Mouse (Mus musculus): ENCODE measurements at regions not wholly inside any gene's neighbourhood (a gene's known extent, or its start where the extent isn't known, plus 50 kb on each side); places are given as distances from the start of the nearest gene placed in this dataset.

DNA sequence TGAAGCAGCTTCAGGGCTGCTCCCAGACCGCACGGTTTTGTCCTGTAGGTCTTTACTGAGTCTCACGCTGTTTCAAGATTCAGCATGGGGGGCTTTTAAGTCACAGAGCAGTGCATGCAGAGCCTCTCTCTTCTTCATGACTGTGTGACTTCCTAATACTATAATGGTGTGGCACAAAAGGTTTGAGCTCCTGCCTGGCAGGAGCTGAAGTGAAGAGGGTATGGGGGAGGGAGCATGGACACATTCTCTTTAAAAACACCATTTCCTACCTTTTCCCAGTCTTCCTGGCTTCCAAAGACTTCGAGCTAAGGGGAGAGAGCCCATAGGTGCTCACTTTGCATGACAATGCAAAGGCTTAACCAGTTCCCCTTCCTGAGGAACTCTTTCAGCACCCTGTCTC lies 934.9 kb upstream of the Gm5150 start:
- DNase-seq (ENCODE audit: low spot score): no peak

DNA sequence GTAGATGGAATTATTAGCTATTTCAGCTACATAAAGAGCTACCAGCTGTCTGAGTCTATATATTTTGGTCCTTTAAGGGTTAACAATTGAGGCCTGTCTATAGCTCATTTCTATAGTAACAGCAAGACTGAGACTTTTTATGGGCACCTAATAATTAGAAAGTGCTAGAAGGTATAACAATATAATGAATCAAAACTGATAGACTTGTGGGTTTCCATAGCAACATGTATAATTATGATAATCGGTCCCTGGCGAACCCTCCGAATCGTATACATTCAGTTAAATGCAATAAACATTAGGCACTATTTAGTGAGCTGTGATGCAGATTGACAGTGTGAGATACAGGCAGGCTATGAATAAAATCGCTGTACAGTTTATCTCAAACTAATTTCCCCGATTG lies 933.3 kb upstream of the Gm5150 start:
- no peak for DNase-seq (ENCODE audit: low spot score)

DNA sequence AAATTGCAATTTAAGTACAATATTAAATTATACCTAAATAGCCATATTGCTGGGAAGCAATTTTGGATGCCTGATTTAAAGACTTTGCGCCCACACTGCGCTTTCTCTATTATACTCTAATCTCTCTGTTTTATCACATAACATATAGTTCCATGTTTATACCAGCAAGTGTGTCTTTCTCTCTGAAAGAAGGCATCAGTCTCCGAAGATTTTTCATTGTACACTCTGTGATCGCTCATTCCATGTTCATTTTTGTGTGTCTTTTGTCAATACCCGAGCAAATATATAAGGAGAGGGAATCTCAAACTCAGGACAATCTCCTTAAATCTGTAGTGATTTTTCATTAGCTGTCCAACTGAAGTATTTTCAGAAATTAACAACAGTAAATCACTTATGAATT lies 932.9 kb upstream of the Gm5150 start:
- DNase-seq (ENCODE audit: low spot score): no peak

DNA sequence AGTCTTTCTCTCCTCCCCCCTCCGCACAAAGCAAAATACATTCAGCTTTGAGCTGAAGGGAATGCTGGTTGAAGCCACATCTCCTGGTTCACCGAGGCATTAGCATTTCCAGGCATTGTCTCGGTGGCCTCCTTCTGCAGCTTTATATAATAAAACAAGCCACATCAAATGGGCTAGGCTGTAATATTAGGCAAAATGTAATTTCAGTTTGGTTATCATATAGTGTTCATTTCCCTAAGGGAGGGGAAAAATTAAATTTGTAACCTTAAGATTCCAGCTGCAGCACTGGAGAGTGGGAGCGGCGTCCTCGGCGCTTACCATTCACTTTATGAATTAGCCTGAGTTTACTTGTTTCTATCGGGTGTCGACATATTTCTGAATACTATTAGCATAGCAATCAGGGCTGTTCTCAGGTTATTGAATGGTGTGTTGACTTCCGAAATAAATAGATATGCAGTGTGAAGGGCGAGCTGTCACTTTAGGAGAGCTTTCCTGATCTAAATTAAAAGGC lies 932.3 kb upstream of the Gm5150 start:
- no peak for DNase-seq (ENCODE audit: low spot score)

DNA sequence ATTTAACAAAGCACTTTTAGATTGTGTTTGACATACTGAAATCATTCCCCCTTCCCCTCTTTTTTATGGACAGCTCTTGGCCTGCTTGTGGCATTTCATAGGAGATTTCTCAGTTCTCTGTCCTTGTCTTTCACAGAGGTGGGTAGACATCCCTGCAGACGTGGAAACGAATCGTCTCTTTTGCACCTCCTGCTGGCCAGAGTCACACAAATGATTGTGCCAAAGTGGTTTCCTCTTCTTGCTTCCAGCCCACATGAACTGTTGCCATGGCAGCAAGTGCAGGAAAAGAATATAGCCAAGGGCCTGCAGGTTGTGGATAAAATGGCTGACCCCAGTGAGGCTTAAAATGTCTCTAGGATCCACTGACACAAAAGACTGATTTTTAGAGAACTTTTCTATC lies 924.1 kb upstream of the Gm5150 start:
- no peak for DNase-seq (ENCODE audit: low spot score)

DNA sequence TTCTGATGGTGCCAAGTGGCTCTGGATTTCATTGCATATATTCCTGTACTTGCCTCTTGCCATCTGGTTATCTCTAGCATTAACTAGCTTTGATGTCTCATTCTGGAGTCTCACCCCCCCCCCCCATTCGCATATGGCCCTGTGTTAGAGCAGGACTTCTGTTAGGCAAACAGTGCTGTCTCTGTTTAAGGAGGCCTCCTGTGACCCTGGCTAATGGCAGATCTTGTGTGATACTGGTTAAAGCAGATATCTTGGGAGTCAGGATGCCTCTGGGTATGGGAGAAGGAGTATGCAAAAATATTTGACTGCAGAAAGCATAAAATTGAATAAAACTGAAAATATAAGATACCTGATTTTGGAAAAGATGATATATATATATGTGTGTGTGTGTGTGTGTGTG lies 923.6 kb upstream of the Gm5150 start:
- no peak for DNase-seq (ENCODE audit: low spot score)

DNA sequence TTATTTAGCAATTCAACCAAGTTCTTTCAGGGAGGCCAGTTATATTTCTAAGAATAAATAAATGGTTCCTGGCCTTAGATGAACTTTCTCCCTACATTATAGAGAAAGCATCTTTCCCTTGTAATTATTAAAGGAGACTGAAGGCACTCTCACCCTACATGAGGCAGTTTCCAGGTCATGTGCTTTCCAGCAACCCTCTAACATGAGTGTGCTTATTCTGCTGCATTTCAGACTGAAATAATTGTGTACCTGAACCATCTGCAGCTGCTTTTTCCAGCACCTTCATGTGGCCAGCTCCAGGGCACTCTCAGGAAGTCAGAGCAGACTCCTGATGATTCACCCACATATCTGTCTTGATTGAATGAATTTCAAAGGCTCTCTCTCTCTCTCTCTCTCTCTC lies 917.8 kb upstream of the Gm5150 start:
- DNase-seq (ENCODE audit: low spot score): no peak

DNA sequence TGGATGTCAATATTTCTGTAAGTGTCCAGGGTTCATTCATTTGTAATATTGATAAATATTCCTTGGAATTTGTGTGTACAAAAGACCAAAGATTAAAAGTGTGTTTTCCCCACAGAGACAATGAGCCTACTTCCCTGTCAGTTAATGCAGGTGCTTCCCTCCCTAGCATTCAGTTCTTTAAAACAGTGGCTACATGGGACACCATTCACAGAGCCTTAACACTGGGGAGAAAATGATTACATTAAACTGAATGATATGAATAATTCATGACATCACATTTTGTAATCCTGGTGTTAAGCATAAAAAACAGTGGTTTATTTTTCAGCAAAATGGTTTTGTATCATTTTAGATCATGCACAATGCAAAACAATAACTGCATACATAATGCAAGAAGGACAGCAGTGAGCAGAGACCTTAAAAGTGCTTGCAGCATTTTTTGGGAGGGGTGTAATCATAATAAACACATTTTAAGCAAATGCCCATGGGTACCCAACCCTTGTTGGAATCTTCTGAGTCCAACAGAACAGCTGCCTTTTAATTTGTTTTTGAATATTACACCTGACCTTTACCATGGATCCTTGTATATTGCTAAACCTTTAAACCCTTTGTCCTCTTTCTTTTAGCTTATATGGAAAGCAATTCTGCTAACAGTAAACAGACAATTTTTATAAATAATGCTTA lies 917.1 kb upstream of the Gm5150 start:
- DNase-seq (ENCODE audit: low spot score): no peak

DNA sequence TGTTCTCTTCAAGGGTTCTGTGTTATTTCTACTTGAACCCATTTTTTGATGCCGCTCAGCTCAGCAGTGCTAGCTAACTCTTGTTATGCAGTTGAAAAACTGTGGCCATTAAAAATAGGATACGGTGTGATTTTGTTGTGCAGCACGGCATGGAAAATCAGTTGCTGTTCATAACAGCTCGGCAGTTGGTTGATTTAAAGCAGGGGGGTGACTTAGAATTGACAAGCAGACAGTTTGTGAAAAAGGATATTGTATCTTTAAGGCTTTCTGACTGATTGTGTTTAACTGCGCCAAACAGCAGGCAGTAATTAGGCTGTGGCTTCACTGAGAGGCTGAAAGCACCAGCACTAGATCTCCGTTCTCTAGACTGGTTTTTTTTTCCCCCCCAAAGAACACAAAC lies 915.1 kb upstream of the Gm5150 start:
- no peak for DNase-seq (ENCODE audit: low spot score)

DNA sequence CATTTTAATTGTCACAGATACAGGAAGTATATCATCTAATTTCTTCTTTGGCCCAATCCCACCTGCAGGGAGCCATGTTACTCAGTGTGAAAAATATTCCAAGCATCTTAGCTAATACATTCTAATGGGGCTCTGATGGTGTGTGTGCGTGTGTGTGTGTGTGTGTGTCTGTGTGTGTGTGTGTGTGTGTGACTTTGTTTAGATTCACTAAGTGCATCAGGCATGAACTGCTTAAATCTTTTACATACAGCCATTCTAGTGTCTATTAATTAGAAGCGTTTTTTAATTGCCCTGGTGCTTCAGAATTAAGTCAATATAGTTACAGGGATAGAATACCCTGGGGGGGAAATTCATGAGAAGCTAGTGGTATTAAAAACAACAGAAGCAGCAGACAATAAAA lies 912.1 kb upstream of the Gm5150 start:
- no peak for DNase-seq (ENCODE audit: low spot score)

DNA sequence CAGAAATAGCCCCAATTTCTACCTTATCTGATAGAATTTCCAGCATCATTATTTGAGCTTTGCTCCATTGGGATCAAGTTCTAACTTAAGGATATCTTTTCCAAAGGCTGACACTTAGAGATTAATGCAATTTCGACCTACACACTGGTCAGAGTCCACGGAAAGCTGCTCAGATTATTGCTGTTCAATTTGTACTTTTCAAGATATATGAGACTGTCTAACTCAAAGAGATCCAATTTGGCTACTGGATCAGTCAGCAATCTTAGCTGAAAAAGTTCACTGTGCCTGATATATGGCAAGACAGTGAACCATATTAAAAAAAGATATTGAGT lies 909.8 kb upstream of the Gm5150 start:
- DNase-seq (ENCODE audit: low spot score): no peak

DNA sequence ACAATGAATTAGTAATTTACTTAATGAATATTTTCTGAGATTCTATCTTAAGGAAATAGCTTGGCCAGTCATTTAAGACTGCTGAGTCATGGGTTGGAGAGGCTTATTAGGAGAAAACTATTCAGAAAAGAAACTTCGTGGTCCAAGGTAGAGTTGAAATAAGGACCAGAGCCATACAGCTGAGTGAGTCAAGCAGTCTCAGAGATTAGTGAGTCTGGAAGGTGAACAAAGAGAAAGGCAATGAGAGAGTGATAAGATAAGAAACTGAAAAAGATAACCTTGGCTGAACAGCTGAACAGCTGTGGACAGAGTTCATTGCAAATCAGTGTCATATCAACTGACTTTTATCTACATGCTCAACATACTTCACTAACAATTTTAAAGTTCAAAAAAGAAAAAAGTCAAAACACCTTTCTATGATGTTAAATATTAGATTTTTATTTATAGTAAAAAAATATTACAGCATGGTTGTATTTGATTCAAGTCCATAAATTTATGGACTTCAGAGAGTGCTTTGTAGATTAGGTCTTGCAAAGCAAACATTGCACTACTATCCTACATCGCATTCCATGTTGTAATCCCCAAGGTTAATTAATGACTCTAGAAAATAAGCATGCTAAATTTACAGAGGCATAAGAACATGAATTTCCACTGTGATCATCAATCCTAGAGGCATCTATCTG lies 909.3 kb upstream of the Gm5150 start:
- DNase-seq (ENCODE audit: low spot score): no peak

DNA sequence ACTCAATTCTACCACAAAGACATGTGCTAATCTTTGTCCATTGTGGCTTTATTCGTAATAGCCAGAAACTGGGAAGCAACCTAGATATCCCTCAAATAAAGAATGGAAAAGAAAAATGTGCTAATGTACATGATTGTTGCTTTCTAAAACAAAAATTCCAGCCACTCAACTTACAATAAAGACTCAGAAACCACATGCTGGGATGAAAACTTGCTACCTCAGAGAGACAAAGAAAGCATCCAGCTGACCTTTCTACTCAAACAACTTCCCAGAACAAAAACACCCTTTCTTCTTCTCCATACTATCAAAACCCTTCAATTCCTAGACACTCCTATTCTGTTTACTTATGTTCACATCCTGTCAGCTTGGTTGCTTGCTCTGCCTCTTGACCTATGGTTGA lies 881.9 kb upstream of the Gm5150 start:
- DNase-seq (ENCODE audit: low spot score): no peak

DNA sequence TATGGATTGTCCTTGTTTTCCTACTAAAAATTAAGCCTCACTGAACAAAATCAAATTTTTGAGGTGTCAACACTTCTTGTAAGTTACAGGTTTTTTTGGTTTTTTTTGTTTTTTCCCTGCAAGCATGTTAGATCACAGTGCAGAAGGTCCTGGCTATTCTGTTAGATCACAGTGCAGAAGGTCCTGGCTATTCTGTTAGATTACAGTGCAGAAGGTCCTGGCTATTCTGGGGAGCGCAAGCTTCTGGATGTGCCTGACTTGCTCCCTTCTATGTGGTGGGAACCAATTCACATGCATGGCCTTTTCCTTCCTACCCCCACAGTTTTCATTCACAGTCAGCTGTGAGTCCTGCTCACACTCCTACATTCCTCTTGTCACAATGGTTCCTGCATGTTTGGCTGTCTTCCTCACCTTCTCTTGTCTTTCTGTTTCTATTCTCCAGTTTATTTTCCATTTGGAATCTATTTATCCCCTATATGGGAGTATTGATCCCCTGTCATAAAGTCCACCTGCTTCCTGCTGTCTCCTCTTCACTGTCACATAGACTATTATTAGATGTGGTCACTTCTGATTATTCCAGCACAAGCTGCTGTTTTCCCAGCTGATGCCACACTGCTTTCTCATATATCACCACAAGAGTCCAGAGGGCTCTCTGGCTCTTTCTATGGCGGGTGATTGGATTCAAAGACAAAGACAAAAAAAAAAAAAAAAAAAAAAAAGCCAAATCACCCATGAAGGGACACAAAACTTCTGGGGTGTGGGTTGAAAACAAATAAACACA lies 866.3 kb upstream of the Gm5150 start:
- no peak for DNase-seq (ENCODE audit: low spot score)

DNA sequence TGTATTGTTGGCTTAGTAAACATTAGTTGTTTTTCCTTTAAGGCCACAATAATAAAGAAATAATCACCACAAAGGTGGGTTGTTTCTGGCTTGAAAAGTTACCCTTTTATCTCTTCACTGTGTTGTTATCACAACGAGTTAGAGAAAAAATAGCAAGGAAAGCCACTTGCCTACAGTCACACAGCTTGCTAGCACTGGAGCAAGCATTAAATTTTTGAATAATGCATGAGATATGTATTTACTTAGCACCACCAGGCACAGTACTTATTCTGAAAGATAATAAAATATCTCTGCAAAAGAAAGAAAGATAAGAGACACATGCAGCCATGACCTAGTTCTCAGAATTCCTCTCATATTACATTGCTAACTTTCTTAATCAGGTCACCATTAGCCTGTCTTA lies 853.8 kb upstream of the Gm5150 start:
- no peak for DNase-seq (ENCODE audit: low spot score)

DNA sequence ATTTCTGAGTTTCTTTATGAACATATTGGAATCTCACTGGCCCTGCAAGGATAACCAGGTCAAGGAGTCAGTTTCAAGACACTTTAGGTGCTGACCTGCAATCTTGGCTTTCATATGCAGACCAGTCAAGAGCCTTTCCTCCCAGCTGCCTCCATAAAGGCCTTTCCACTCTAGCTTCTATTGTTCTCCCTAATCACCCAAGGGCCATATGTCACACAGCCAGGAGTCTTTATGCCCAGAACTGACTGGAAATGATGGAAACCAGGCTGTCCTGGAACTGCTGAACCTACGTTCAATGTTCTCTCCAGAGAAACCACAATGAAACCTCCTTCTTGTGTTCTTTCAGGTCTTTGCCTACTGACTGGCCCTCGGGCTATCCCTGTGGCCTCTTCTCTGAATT lies 852.7 kb upstream of the Gm5150 start:
- DNase-seq (ENCODE audit: low spot score): no peak

DNA sequence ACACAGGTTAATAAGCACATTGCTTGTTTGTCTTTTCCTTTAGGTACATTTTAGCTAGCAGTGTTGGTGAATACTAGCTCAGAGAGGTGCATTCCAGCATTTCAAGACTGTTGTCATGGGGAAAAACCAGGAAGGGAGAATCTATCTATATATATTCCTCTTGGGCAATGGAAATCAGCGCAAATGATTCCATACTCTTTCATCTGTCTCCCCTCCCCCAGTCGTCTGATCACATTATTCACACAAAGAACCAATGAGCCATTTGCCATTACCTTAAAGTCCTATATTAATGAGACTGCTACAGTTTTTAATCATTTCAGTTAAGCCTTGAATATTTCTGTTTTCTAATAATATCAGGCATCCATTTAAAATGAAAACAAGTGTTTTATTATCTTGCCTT lies 849.0 kb upstream of the Gm5150 start:
- DNase-seq (ENCODE audit: low spot score): no peak

DNA sequence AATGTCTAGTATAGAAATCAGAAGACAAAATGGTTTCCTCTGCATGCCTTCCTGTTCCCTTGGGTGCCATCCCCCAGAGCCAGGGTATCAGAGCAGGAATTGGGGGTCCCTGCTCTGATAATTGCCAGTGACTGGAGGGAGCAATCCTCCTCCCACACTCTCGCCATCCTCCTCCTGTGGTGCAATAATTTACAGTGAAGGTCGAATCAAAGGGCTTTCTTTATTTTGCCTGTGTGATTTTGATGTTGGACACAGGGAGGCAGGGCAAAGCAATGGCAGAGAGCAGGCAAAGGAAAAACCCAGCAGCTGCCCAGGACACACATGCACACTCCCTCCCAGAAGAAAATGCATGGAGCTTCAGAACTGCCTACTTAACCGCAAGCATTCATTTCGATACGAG lies 847.8 kb upstream of the Gm5150 start:
- DNase-seq (ENCODE audit: low spot score): no peak

DNA sequence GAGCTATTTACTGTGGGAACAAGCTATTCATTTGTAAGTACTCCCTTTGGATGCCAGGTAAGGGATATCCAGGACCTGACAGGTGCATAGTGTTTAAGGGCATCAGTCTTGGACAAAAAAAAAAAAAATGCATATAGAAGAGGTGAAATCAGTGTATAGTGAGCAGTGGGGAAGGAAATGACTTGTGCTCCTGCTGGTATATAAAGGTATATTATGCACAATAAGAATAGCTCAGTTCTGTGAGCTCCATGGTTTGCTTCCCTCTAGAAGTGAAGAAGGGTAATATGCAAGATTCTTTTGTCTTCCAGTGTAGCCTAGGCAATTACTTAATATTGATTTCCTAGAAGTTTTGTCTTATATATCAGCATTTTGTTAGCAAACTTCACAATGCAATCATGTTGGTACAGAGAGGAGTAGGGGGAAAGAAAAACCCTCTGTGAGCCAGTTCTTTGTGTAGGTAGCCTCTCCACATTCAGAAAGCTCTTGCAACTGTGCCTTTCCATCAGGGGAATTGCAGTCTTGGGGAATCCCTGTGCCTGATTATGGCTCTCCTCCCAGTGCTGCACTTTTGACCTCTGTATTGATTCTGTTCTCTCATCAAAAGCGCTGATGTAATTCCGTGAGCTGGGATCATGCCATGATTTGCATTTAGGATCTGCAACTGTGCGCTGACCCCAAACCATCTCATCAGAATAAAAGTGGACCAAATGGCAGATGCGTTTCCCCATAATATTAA lies 840.7 kb upstream of the Gm5150 start:
- no peak for DNase-seq (ENCODE audit: low spot score)

DNA sequence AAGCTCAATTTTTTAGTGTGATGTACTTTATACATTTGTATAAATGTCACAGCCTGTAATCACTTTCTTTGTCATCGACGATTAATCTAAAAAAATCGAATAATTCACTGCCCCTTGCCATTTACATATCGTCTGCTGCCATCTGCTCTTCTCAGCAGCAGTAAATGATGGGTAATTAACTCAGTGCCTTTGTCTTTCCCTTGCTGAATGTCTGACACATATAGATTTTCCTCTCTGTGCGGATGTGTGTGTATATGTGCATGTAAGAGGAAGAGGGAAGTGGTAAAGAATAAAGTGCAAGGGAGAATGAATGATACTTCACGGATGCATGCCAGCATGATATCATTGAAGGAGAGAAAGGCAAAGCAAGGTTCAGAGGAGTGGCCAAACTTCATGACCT lies 814.3 kb upstream of the Gm5150 start:
- no peak for DNase-seq (ENCODE audit: low spot score)

DNA sequence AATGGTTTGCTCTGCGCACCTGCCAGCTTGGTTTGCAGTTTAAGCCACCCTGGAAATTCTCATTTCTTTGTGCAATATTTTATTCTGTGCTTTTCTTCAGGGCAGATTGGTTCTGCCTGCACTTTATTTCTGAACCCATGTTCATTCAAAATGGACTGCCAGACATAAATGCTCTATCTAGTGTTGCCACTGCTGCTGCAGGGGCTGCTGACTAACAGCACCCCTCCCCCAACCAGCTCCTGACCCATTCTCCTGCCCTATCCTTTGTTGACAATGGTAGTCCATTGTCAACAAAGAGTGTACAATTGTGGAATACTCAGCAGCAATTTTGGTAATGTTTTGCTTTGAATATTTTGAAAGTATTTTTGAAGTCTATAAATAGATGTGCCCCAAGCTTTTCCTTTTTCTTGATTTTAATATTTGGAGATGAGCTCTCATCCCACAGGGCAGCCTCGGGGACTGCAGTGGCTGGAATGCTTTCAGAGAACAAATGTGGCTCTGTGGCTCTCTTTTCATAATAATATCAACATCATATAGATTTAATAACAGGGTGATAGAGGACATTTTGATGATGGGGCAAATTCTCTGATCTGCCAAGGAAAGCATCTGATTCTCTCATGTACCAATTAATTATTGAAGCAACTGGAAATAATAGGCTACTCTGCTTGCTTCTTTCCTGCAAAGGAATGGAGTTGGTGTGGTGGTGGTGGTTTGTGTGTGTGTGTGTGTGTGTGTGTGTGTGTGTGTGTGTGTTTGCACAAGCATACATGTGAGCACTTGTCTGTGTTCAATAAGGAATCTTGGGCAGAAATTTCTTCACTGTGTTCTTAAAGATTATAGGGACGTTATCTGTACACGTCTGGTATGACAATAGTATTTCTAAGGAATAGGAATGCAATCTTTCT lies 813.2 kb upstream of the Gm5150 start:
- DNase-seq (ENCODE audit: low spot score): no peak

DNA sequence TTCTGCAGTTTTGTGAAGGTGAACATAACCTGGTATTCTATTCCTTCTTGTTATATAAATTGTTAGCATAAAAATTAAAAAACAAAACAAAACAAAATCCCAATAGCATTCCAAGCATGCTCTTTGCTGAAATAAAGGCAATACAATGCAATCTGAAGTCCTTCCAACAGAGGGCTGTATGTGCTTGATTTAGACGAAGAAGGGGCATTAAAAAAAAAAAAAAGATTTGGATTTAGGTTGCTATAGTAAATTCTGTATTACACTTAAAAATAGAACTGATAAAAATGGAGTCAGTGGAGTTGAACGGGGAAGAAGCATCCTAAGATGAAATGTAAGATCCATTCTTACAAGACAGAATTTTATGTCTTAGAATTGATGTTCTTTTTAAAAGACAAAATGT lies 810.6 kb upstream of the Gm5150 start:
- no peak for DNase-seq (ENCODE audit: low spot score)
